Mouse (Mus musculus): Measurements from ENCODE around the gene Fam229a. TPM values are rescaled to one million over a fixed set of nuclear protein-coding genes. Genes with fewer than 3 reads are reported as not detected.

The Fam229a gene
- polyA plus RNA-seq, 2 experiments = 0.44 to 0.54 TPM

DNA sequence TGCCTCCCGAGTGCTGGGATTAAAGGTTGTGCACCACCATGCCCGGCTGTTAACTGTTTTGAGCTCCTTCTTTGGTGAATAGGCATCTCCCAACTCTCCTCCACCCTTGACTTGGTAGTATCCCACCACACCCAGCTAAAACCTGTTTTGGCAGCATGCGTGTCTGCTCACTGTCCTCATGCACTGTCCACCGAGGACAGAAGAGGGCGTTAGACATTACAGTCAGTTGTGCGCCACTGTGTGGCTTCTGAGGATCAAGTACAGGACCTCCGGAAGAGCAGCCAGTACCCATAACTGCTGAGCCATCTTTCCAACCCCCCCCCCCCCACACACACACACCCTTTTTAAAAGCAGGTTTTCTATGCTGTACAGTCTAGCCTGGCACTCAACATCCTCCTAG, 3.7 kb downstream of the Fam229a start:
- H3K27ac ChIP-seq = no peak overlapping the region
- no peak for ATAC-seq (ENCODE audit: insufficient read depth)
- H3K27me3 ChIP-seq (ENCODE audit: control insufficient read depth, insufficient read depth, low read length) = peaks cover 24% of the 10 kb centered on the region
- no peak overlapping the region for H3K4me3 ChIP-seq (ENCODE audit: insufficient read depth in 1 of 2, low read depth in 2 of 2, low read length in 2 of 2)
- H3K4me1 ChIP-seq (replicated peaks; ENCODE audit: control insufficient read depth in 2 of 2, insufficient read depth in 2 of 2, low read length in 1 of 2) = peaks cover 0 to 11% of the 10 kb centered on the region in 2 experiments; a peak in 2 of 4 replicates
- no peak for TF ChIP-seq EP300 (IDR thresholded peaks at IDR 0.05; ENCODE audit: low read depth)
- peak; percentile 46 for TF ChIP-seq CTCF (IDR thresholded peaks at IDR 0.05; ENCODE audit: low read depth)
- no peak overlapping the region for H3K4me2 ChIP-seq (ENCODE audit: low read depth)
- no peak overlapping the region for H3K9ac ChIP-seq (replicated peaks)
- DNase-seq (ENCODE audit: low read depth in 3 of 3, low spot score in 3 of 3) = no peak
- H3K36me3 ChIP-seq (replicated peaks; ENCODE audit: control insufficient read depth, insufficient read depth, low read depth) = no peaks in the 10 kb centered on the region; the same call in 1 of the 2 replicates
- no peaks in the 10 kb centered on the region for H3K9me3 ChIP-seq (ENCODE audit: control insufficient read depth, low read length)
- 56% methylated on average over 7 of the region's 7 CpGs for whole genome bisulfite sequencing (ENCODE audit: insufficient replicate concordance)

DNA sequence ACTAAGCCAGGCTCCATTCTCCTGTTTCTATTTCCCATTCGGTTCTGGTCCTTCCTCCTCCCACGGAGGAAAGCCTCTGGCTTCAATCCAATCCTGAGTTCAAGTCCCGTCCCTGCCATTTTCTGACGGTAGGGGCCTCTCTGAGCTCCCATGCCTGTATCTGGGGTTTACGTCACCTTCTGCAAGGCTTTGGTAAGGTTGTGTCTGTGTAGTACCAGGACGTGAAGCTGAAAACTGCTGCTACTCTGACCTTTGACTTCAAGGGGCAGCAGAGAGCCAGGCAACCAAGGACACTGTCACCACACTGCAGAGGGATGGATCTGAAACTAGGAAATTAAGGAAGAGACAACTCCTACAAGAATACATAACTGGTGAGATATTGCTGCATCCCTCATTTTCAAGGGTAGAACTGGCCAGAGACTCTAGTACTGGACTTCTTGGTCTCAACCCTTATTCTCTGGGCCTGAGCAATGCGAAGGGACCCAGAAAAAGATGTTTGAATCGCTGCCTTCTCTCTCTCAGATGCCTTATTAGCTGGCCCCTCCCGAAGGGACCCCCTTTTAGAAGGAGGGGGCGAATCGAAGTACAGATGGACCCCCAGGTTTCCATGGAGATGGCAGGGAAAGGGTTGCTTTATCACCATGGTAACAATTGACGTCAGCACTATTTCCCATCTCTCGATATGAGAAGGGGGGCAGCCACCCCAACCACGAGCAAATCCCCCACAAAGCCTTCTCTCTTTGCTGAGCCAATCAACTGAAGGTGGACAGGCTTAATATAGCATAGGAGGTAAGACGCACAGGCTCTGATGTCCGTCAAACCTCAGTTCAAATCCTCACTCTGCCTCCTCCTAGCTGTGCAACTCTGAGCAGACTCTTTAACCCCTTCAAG, 4.9 kb downstream of the Fam229a start:
- Histone ChIP-seq H3K27ac (no peak overlapping the region), H3K4me3 (ENCODE audit: insufficient read depth in 1 of 2, low read depth in 2 of 2, low read length in 2 of 2) (no peak overlapping the region), H3K4me1 (replicated peaks; ENCODE audit: control insufficient read depth in 2 of 2, insufficient read depth in 2 of 2, low read length in 1 of 2) (peaks cover 0 to 16% of the 10 kb centered on the region in 2 experiments; a peak in 2 of 4 replicates), H3K9me3 (ENCODE audit: control insufficient read depth, low read length) (no peaks in the 10 kb centered on the region), H3K27me3 (ENCODE audit: control insufficient read depth, insufficient read depth, low read length) (peaks cover 18% of the 10 kb centered on the region), H3K4me2 (ENCODE audit: low read depth) (no peak overlapping the region), H3K36me3 (replicated peaks; ENCODE audit: control insufficient read depth, insufficient read depth, low read depth) (no peaks in the 10 kb centered on the region), H3K9ac (replicated peaks) (no peak overlapping the region)
- WGBS (ENCODE audit: insufficient replicate concordance) = 16% methylated on average over 16 of the region's 16 CpGs
- TF ChIP-seq CTCF (IDR thresholded peaks at IDR 0.05; ENCODE audit: low read depth) (peak; percentile 55), EP300 (IDR thresholded peaks at IDR 0.05; ENCODE audit: low read depth) (no peak)
- DNase-seq (ENCODE audit: low read depth in 3 of 3, low spot score in 3 of 3) = peak in 1 of 3 experiments; percentile 37
- ATAC-seq (ENCODE audit: insufficient read depth) = no peak

DNA sequence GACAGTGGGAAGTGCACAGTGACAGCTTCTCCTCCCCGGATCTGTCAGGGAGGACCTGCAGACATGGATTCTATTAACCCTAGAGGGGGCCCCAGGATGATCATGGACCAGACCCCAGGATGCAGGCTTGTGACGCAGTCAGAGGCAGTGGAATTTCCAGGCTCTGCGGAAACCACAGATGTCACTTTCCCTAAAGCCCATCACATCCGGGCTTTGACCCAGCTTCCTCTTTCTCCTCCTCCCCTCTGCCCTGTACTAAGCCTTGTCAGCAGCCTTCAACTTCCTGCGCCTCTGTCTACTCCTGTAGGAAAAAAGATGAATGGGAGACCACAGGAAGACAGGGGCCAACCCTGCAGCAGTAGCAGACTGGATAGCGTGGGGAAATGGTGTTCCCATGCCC, 5.6 kb downstream of the Fam229a start:
- no peak overlapping the region for H3K4me2 ChIP-seq (ENCODE audit: low read depth)
- DNase-seq (ENCODE audit: low read depth in 3 of 3, low spot score in 3 of 3) = peak in 1 of 3 experiments; percentile 32
- peak; percentile 21; the same call in 1 of the 2 replicates for ATAC-seq (ENCODE audit: insufficient read depth)
- H3K4me3 ChIP-seq (ENCODE audit: insufficient read depth in 1 of 2, low read depth in 2 of 2, low read length in 2 of 2) = no peak overlapping the region
- TF ChIP-seq EP300 (IDR thresholded peaks at IDR 0.05; ENCODE audit: low read depth) (no peak), CTCF (IDR thresholded peaks at IDR 0.05; ENCODE audit: low read depth) (no peak)
- no peaks in the 10 kb centered on the region for H3K9me3 ChIP-seq (ENCODE audit: control insufficient read depth, low read length)
- H3K36me3 ChIP-seq (replicated peaks; ENCODE audit: control insufficient read depth, insufficient read depth, low read depth) = no peaks in the 10 kb centered on the region
- H3K27ac ChIP-seq = no peak overlapping the region
- H3K27me3 ChIP-seq (ENCODE audit: control insufficient read depth, insufficient read depth, low read length) = peaks cover 11% of the 10 kb centered on the region
- peaks cover 0 to 16% of the 10 kb centered on the region in 2 experiments; a peak in 3 of 4 replicates for H3K4me1 ChIP-seq (replicated peaks; ENCODE audit: control insufficient read depth in 2 of 2, insufficient read depth in 2 of 2, low read length in 1 of 2)
- no peak overlapping the region for H3K9ac ChIP-seq (replicated peaks)
- 8% methylated on average over 6 of the region's 6 CpGs for WGBS (ENCODE audit: insufficient replicate concordance)

DNA sequence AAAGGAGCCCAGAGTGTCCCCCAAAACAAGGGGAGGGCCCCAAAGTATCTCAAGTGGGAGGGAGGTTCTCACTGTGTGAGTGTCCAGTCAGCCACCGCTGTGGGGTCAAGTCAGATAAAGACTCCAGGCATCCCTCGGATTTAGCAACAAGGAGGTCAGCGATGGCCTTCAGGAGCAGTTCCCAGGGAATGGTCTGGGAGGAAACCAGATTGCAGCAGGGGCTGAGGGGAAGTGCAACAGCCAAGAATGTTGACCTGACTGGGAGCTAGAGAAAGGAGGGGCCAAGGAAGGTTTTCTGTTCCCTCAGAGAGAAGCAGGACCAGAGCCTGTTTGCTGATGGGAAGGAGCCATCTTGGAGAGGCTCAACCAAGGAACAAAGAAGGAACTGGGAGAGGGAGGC, 8.0 kb downstream of the Fam229a start:
- DNase-seq (ENCODE audit: low read depth in 3 of 3, low spot score in 3 of 3) (no peak), ATAC-seq (ENCODE audit: insufficient read depth) (no peak)
- no peaks in the 10 kb centered on the region for H3K36me3 ChIP-seq (replicated peaks; ENCODE audit: control insufficient read depth, insufficient read depth, low read depth)
- H3K4me2 ChIP-seq (ENCODE audit: low read depth) = no peak overlapping the region
- TF ChIP-seq CTCF (IDR thresholded peaks at IDR 0.05; ENCODE audit: low read depth) = no peak
- TF ChIP-seq EP300 (IDR thresholded peaks at IDR 0.05; ENCODE audit: low read depth) = no peak
- WGBS (ENCODE audit: insufficient replicate concordance) = 52% methylated on average over 3 of the region's 3 CpGs
- no peak overlapping the region for H3K9ac ChIP-seq (replicated peaks)
- H3K4me3 ChIP-seq (ENCODE audit: insufficient read depth in 1 of 2, low read depth in 2 of 2, low read length in 2 of 2) = no peak overlapping the region
- peaks cover 2% of the 10 kb centered on the region; the same call in 1 of the 2 replicates for H3K27me3 ChIP-seq (ENCODE audit: control insufficient read depth, insufficient read depth, low read length)
- H3K27ac ChIP-seq = no peak overlapping the region
- H3K4me1 ChIP-seq (replicated peaks; ENCODE audit: control insufficient read depth in 2 of 2, insufficient read depth in 2 of 2, low read length in 1 of 2) = peaks cover 0 to 23% of the 10 kb centered on the region in 2 experiments; a peak in 3 of 4 replicates
- H3K9me3 ChIP-seq (ENCODE audit: control insufficient read depth, low read length) = no peaks in the 10 kb centered on the region

DNA sequence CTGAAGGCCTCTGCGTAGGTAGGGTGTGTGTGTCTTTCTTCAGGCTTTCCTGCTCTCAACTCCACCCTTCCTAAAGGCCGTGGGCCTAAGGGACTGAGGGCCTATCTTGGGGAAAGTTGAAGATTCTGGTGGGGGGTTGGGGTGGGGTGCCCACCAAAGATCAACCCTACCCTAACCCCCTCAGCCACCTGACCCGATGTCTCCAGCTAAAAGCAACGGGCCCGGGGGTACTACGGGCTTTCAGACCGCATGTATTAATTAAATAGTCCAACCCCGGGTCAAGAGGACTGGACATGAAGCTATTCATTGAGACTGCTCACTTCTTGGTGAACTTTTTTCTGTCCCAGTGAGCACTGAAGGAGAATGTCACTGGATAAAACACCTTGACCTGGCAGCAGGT, 9.0 kb downstream of the Fam229a start:
- Histone ChIP-seq H3K4me2 (ENCODE audit: low read depth) (peak overlapping the region; percentile 67), H3K9ac (replicated peaks) (no peak overlapping the region), H3K9me3 (ENCODE audit: control insufficient read depth, low read length) (no peaks in the 10 kb centered on the region), H3K4me1 (replicated peaks; ENCODE audit: control insufficient read depth in 2 of 2, insufficient read depth in 2 of 2, low read length in 1 of 2) (peaks cover 0 to 23% of the 10 kb centered on the region in 2 experiments; a peak in 3 of 4 replicates), H3K27me3 (ENCODE audit: control insufficient read depth, insufficient read depth, low read length) (peaks cover 2% of the 10 kb centered on the region; the same call in 1 of the 2 replicates), H3K27ac (no peak overlapping the region; the same call in 1 of the 2 replicates), H3K4me3 (ENCODE audit: insufficient read depth in 1 of 2, low read depth in 2 of 2, low read length in 2 of 2) (peak overlapping the region; percentile 54 to 73), H3K36me3 (replicated peaks; ENCODE audit: control insufficient read depth, insufficient read depth, low read depth) (no peaks in the 10 kb centered on the region)
- no peak for ATAC-seq (ENCODE audit: insufficient read depth)
- WGBS (ENCODE audit: insufficient replicate concordance) = 74% methylated on average over 8 of the region's 8 CpGs
- DNase-seq (ENCODE audit: low read depth in 3 of 3, low spot score in 3 of 3) = no peak
- TF ChIP-seq EP300 (IDR thresholded peaks at IDR 0.05; ENCODE audit: low read depth) (no peak), CTCF (IDR thresholded peaks at IDR 0.05; ENCODE audit: low read depth) (no peak)

All from liver, embryonic 14.5 days (tissue).